Mouse (Mus musculus): ENCODE results near the gene Cypt12. TPM values are rescaled to one million over a fixed set of nuclear protein-coding genes. Genes with fewer than 3 reads are reported as not detected.

The Cypt12 gene
- polyA plus RNA-seq (2015; fragmentation: Nextera tagmentation; extraction: Ambion mirVana): not detected in 2 replicates

DNA sequence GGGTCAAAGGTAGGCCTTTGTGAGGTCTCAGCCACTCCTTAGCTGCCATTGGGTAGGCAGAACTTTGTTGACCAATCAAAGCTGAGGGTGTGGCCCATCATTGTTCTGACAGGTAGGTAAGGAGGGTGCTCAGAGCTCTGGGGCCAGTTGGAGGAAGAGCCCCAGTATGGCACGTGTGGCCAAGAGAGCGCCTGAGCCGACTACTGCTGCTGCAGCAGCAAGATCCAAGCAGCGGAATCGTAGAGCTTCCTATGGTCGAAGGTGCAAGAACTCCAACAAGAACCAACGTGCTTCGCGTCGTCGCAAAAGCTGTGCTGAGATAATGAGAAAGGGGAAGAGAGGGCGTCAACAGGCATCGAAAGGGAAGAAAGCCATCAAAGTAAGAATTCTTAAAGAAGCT, at the start of gene Cypt12:
Gene Cypt12 (plus strand): TSS at position 112 of the 400 bp plus-strand sequence.
- Histone ChIP-seq H3K9me3 (ENCODE audit: low read length) (no peaks in the 10 kb centered on the region), H3K27me3 (replicated peaks; ENCODE audit: insufficient read depth, low read length) (no peaks in the 10 kb centered on the region), H3K4me1 (ENCODE audit: insufficient read depth, low read depth, low read length) (no peaks in the 10 kb centered on the region), H3K36me3 (ENCODE audit: insufficient read depth, low read length) (no peaks in the 10 kb centered on the region), H3K9ac (replicated peaks; ENCODE audit: low read depth) (no peak within 1 kb of the TSS), H3K4me2 (replicated peaks; ENCODE audit: low read depth, low read length) (no peak within 1 kb of the TSS), H3K4me3 (ENCODE audit: low read depth, low read length) (no peak within 1 kb of the TSS), H3K27ac (ENCODE audit: low read length) (no peak within 1 kb of the TSS)
- 92% methylated on average over 13 of the region's 13 CpGs for WGBS
- ATAC-seq: no peak
- no peak for DNase-seq (ENCODE audit: low spot score)
- TF ChIP-seq CTCF (IDR thresholded peaks at IDR 0.05) (no peak), EP300 (IDR thresholded peaks at IDR 0.05) (no peak)

DNA sequence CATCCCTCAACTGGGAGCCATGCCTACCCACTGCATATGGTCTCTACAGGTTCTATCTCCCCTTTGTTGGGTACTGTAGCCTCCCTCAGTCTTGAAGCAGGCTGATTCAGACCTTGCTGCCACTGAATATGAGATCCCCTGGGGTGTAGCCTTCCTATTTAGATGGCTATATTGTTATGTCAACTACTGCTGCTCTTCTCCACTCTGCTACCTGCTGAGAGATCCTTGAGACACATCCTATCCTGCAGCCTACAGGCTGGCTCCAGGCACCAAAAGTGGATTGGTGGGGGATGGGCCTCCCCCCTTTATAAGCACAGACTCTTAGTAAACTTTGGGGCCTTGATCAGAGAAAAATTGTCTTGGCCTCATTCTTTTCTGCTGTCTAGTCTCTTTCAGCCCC, 34.4 kb upstream of the Cypt12 start:
- TF ChIP-seq CTCF (IDR thresholded peaks at IDR 0.05): no peak
- no peak for TF ChIP-seq EP300 (IDR thresholded peaks at IDR 0.05)
- Histone ChIP-seq H3K27me3 (replicated peaks; ENCODE audit: insufficient read depth, low read length) (no peaks in the 10 kb centered on the region), H3K4me3 (ENCODE audit: low read depth, low read length) (no peak overlapping the region), H3K9me3 (ENCODE audit: low read length) (no peaks in the 10 kb centered on the region), H3K9ac (replicated peaks; ENCODE audit: low read depth) (no peak overlapping the region), H3K4me2 (replicated peaks; ENCODE audit: low read depth, low read length) (no peak overlapping the region), H3K36me3 (ENCODE audit: insufficient read depth, low read length) (no peaks in the 10 kb centered on the region), H3K4me1 (ENCODE audit: insufficient read depth, low read depth, low read length) (no peaks in the 10 kb centered on the region), H3K27ac (ENCODE audit: low read length) (no peak overlapping the region)
- ATAC-seq (no peak), DNase-seq (ENCODE audit: low spot score) (no peak)

DNA sequence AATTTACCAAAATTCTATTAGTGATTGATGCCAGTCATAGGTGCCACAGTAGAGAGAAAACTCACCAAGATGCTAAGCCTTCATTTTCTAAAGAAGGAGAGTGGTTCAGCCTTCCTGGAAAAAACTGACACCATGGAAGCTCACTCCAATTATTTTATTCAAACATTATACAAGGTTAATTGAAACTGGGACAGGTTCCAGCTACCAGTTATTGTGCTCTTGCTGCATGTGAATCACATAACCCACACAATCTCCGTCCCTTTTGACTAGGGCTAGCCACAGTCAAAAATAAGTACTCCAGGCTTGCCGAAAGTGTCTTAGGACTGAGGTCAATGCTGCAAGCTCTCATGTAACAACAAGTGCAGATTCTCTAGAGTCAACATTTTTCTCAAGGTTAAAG, 8.0 kb upstream of the Cypt12 start:
- 80% methylated on average over 2 of the region's 2 CpGs for WGBS
- H3K4me3 ChIP-seq (ENCODE audit: low read depth, low read length): no peak overlapping the region
- H3K9me3 ChIP-seq (ENCODE audit: low read length): no peaks in the 10 kb centered on the region
- no peak for TF ChIP-seq EP300 (IDR thresholded peaks at IDR 0.05)
- TF ChIP-seq CTCF (IDR thresholded peaks at IDR 0.05): no peak
- H3K27me3 ChIP-seq (replicated peaks; ENCODE audit: insufficient read depth, low read length): no peaks in the 10 kb centered on the region
- ATAC-seq (no peak), DNase-seq (ENCODE audit: low spot score) (no peak)
- no peaks in the 10 kb centered on the region for H3K4me1 ChIP-seq (ENCODE audit: insufficient read depth, low read depth, low read length)
- H3K27ac ChIP-seq (ENCODE audit: low read length): no peak overlapping the region
- no peaks in the 10 kb centered on the region for H3K36me3 ChIP-seq (ENCODE audit: insufficient read depth, low read length)
- H3K9ac ChIP-seq (replicated peaks; ENCODE audit: low read depth): no peak overlapping the region
- H3K4me2 ChIP-seq (replicated peaks; ENCODE audit: low read depth, low read length): no peak overlapping the region
